Mouse (Mus musculus) testis, adult 2 months (tissue): ENCODE measurements at regions not wholly inside any gene's neighbourhood (a gene's known extent, or its start where the extent isn't known, plus 50 kb on each side); places are given as distances from the start of the nearest gene placed in this dataset.

Source experiments
- CTCF ChIP-seq: fragments of 200-500 bp; IDR thresholded peaks from 2 replicates; pipeline ENCODE4 v1.5.1; 2012; ENCODE audit warnings: low read depth, mild to moderate bottlenecking, inconsistent platforms, low read length, moderate library complexity; ENCODE audit not compliant: control insufficient read depth, insufficient read depth, insufficient replicate concordance
- POLR2A ChIP-seq: fragments of 200-500 bp; IDR thresholded peaks from 2 replicates; pipeline ENCODE4 v1.6.1; 2012; ENCODE audit warnings: low read depth, mild to moderate bottlenecking, inconsistent platforms, low read length, moderate library complexity; ENCODE audit not compliant: control insufficient read depth

- TF ChIP-seq CTCF (no peak), POLR2A (no peak)
These were observed 240.2 kb downstream of the Gm11361 start for GRCm38 (mm10) chr13:28497483-28497882.
